Mouse (Mus musculus): ENCODE data around the gene Pwp1. TPM values are rescaled to one million over a fixed set of nuclear protein-coding genes. Genes with fewer than 3 reads are reported as not detected.

Gene Pwp1
- total RNA-seq, 2 experiments from 2014 or later, result 22.3 to 22.7 TPM

Other genes starting within 250 kb of the Pwp1 start
- gene Prdm4, start 87.6 kb downstream of the Pwp1 start, total RNA-seq (2021), result 10 to 100 TPM; 17.0 to 19.9 TPM
- gene Ascl4, start 98.2 kb downstream of the Pwp1 start, total RNA-seq (2021), result not detected
- gene Rtcb, start 128.3 kb downstream of the Pwp1 start, total RNA-seq (2021), result 10 to 100 TPM; 85.8 to 93.1 TPM
- not detected for gene Bpifc, start 182.4 kb downstream of the Pwp1 start, total RNA-seq (2021)
- gene Fbxo7, start 192.5 kb downstream of the Pwp1 start, total RNA-seq (2021), result 10 to 100 TPM; 13.1 to 15.4 TPM